Mouse (Mus musculus): ENCODE data around the gene Sergef. TPM values are rescaled to one million over a fixed set of nuclear protein-coding genes. Genes with fewer than 3 reads are reported as not detected.

Sergef gene
- 2.5 and 2.8 TPM in 2 replicates for polyA plus RNA-seq (2012; rRNA removed)

GRCm38 (mm10) chr7:46639692-46640031 is at the start of gene Sergef:
Gene Sergef (minus strand): TSS chr7:46639807.

GRCm38 (mm10) chr7:46672160-46672672 is 32.6 kb upstream of the Sergef start, which contains the start of gene Tph1:
Gene Tph1 (minus strand): TSS chr7:46672537.

GRCm38 (mm10) chr7:46396231-46396927 is 243.2 kb downstream of the Sergef start, which contains the start of gene Kcnc1:
Gene Kcnc1 (plus strand): TSS chr7:46396497.

Other genes starting within 250 kb of the Sergef start
- under 0.01 and 0.05 TPM in 2 replicates for gene Kcnc1, start 243.3 kb downstream of the Sergef start, polyA plus RNA-seq (2012; rRNA removed)
- gene Tph1, start 32.7 kb upstream of the Sergef start, polyA plus RNA-seq (2012; rRNA removed) = 0.01 and 0.02 TPM in 2 replicates
- gene Saal1, start 70.9 kb upstream of the Sergef start, polyA plus RNA-seq (2012; rRNA removed) = 4.3 and 4.6 TPM in 2 replicates
- gene Saa3, start 75.9 kb upstream of the Sergef start, polyA plus RNA-seq (2012; rRNA removed) = 24.4 and 34.1 TPM in 2 replicates
- 14.8 and 19.6 TPM in 2 replicates for gene Saa4, start 92.8 kb upstream of the Sergef start, polyA plus RNA-seq (2012; rRNA removed)
- 0.08 TPM in 1 of 2 replicates, not detected in the other for gene Saa1, start 103.2 kb upstream of the Sergef start, polyA plus RNA-seq (2012; rRNA removed)
- gene Saa2, start 112.0 kb upstream of the Sergef start, polyA plus RNA-seq (2012; rRNA removed) = not detected in 2 replicates
- gene Hps5, start 156.3 kb upstream of the Sergef start, polyA plus RNA-seq (2012; rRNA removed) = 6.6 and 7.7 TPM in 2 replicates
- 10.5 and 10.9 TPM in 2 replicates for gene Gtf2h1, start 156.3 kb upstream of the Sergef start, polyA plus RNA-seq (2012; rRNA removed)
- 1,205 and 1,366 TPM in 2 replicates for gene Ldha, start 201.7 kb upstream of the Sergef start, polyA plus RNA-seq (2012; rRNA removed)
- 0.14 and 0.27 TPM in 2 replicates for gene Ldhc, start 221.4 kb upstream of the Sergef start, polyA plus RNA-seq (2012; rRNA removed)

Data from liver, embryonic 18 days (tissue).